Mouse (Mus musculus) naive thymus-derived CD4-positive, alpha-beta T cell, adult 2 months (primary cell): ENCODE measurements around the gene Rnf32.

Experiments
- DNase-seq: peaks from one replicate; pipeline ENCODE4 v3.0.0-alpha.2; 2011; ENCODE audit warnings: low read depth

Rnf32 gene

GRCm38 (mm10) chr5:29274746-29275145, 79.0 kb downstream of the Rnf32 start:
- DNase-seq = peak; percentile 36
